ENCODE assay signal across 8 mouse cellular contexts in the genomic region with DNA sequence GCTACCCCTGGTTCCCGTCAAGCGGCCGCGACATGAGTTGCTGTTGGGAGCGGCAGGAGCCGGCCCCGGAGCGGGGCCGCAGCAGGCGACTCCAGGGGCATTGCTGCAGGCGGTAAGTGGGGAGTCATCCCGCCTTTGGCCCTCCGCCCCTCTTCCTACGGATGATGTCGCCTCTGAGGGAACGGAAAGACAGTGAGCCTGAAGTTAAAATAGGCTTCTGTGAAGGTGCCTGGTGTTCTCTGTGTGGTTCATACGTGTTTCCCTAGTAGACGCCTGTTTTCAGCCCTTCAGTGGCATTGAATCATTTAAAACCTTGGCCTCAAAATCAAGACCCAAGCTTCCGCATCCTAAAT. TPM values are rescaled to one million over a fixed set of nuclear protein-coding genes. Genes with fewer than 3 reads are reported as not detected.
A peak's percentile ranks its signal among the peaks of the same experiment; 100 is the strongest.
DNase-seq lines count a peak whose midpoint lies in the region; ATAC-seq and TF ChIP-seq lines count a peak whose summit lies in the region.

No protein-coding gene starts in this region.

- peak overlapping the region; percentile 91 for H3K4me3 ChIP-seq in heart, embryonic 15.5 days
- H3K4me3 ChIP-seq in ES-E14 (ENCODE audit: insufficient read depth in 1 of 2, low read depth in 1 of 2, low read length in 2 of 2, poor library complexity in 1 of 2, severe bottlenecking in 1 of 2): peak overlapping the region; percentile 95 to 99
- peak overlapping the region; percentile 98 for H3K4me3 ChIP-seq in forebrain, embryonic 16.5 days (replicated peaks; ENCODE audit: low read length)
- peak overlapping the region; percentile 89 for H3K4me3 ChIP-seq in liver, postnatal 0 days (ENCODE audit: low read depth, low read length)

- no peak for TF ChIP-seq EP300 in liver, postnatal 0 days (IDR thresholded peaks at IDR 0.05; ENCODE audit: low read depth)

- intact Hi-C loops in heart, postnatal 10 days (cut with DNase I): no loop called here

- in situ Hi-C loops in ES-E14 (cut with MboI; ENCODE audit: low sequenced_read_pairs in 2 of 2, unreplicated experiment in 2 of 2): no loop called here

- ATAC-seq in heart, embryonic 15.5 days (replicated peaks; ENCODE audit: insufficient number of reproducible peaks, insufficient read depth, low FRiP score, low read depth): no peak
- ATAC-seq in forebrain, embryonic 16.5 days: no peak; the same call in 1 of the 2 replicates
- ATAC-seq in liver, postnatal 0 days: no peak

- TF ChIP-seq CTCF in liver, postnatal 0 days (IDR thresholded peaks at IDR 0.05; ENCODE audit: low read depth): no peak

- no peak for DNase-seq in heart, postnatal 10 days
- DNase-seq in ES-E14 (ENCODE audit: low read depth, low spot score): no peak
- no peak for DNase-seq in liver, postnatal 0 days
- no peak for DNase-seq in left cerebral cortex, adult 11 months (ENCODE audit: low spot score)
- DNase-seq in layer of hippocampus, postnatal 10 days (ENCODE audit: low spot score in 2 of 2): no peak
- DNase-seq in urinary bladder, adult 2 months (ENCODE audit: low spot score): no peak

- H3K4me1 ChIP-seq in heart, embryonic 15.5 days (replicated peaks): peaks cover 24% of the 10 kb centered on the region
- H3K4me1 ChIP-seq in ES-E14 (ENCODE audit: control insufficient read depth in 2 of 2, insufficient read depth in 2 of 2, low read length in 2 of 2, poor library complexity in 1 of 2): peaks cover 7 to 10% of the 10 kb centered on the region in 2 experiments
- H3K4me1 ChIP-seq in forebrain, embryonic 16.5 days (replicated peaks; ENCODE audit: control insufficient read depth, insufficient read depth, low read length): peaks cover 18% of the 10 kb centered on the region
- H3K4me1 ChIP-seq in liver, postnatal 0 days (ENCODE audit: insufficient read depth): peaks cover 22% of the 10 kb centered on the region

- peaks cover 29% of the 10 kb centered on the region for H3K36me3 ChIP-seq in heart, embryonic 15.5 days
- H3K36me3 ChIP-seq in ES-E14 (ENCODE audit: control insufficient read depth, insufficient read depth, low read length, poor library complexity, severe bottlenecking): peaks cover 11% of the 10 kb centered on the region
- H3K36me3 ChIP-seq in forebrain, embryonic 16.5 days (ENCODE audit: control insufficient read depth, insufficient read depth): peaks cover 14% of the 10 kb centered on the region
- H3K36me3 ChIP-seq in liver, postnatal 0 days (replicated peaks; ENCODE audit: insufficient read depth, low read length): peaks cover 26% of the 10 kb centered on the region

- peak overlapping the region; percentile 85 for H3K27ac ChIP-seq in heart, embryonic 15.5 days
- H3K27ac ChIP-seq in ES-E14 (ENCODE audit: insufficient read depth, low read depth, low read length, poor library complexity, severe bottlenecking): peak overlapping the region; percentile 69
- peak overlapping the region; percentile 78 for H3K27ac ChIP-seq in forebrain, embryonic 16.5 days (ENCODE audit: low read length)
- H3K27ac ChIP-seq in liver, postnatal 0 days (ENCODE audit: low read depth): peak overlapping the region; percentile 72

- peak overlapping the region; percentile 99 for H3K9ac ChIP-seq in heart, embryonic 15.5 days
- H3K9ac ChIP-seq in ES-E14 (ENCODE audit: insufficient read depth, low read depth, low read length, poor library complexity, severe bottlenecking): peak overlapping the region; percentile 99
- H3K9ac ChIP-seq in forebrain, embryonic 16.5 days (replicated peaks; ENCODE audit: low read depth, low read length): peak overlapping the region; percentile 92
- H3K9ac ChIP-seq in liver, postnatal 0 days (replicated peaks): peak overlapping the region; percentile 84

- WGBS in heart, embryonic 15.5 days: under 1% methylated on average over 19 of the region's 19 CpGs
- WGBS in forebrain, embryonic 16.5 days: under 1% methylated on average over 19 of the region's 19 CpGs
- under 1% methylated on average over 19 of the region's 19 CpGs for whole genome bisulfite sequencing in liver, postnatal 0 days (ENCODE audit: insufficient replicate concordance)

- H3K4me2 ChIP-seq in heart, embryonic 15.5 days: peak overlapping the region; percentile 73
- H3K4me2 ChIP-seq in forebrain, embryonic 16.5 days (ENCODE audit: low read length): peak overlapping the region; percentile 89
- H3K4me2 ChIP-seq in liver, postnatal 0 days (ENCODE audit: low read depth, low read length): peak overlapping the region; percentile 74

- no peaks in the 10 kb centered on the region for H3K27me3 ChIP-seq in heart, embryonic 15.5 days
- H3K27me3 ChIP-seq in forebrain, embryonic 16.5 days (replicated peaks; ENCODE audit: control insufficient read depth, insufficient read depth, low read length): no peaks in the 10 kb centered on the region
- no peaks in the 10 kb centered on the region for H3K27me3 ChIP-seq in liver, postnatal 0 days (ENCODE audit: insufficient read depth, low read length)

- H3K9me3 ChIP-seq in heart, embryonic 15.5 days (replicated peaks): no peaks in the 10 kb centered on the region
- no peaks in the 10 kb centered on the region for H3K9me3 ChIP-seq in ES-E14 (ENCODE audit: control insufficient read depth, insufficient read depth, low read depth, low read length)
- no peaks in the 10 kb centered on the region for H3K9me3 ChIP-seq in forebrain, embryonic 16.5 days (ENCODE audit: control insufficient read depth, low read length)
- H3K9me3 ChIP-seq in liver, postnatal 0 days (ENCODE audit: low read length): no peaks in the 10 kb centered on the region

TF ChIP-seq in ES-E14, 5 proteins besides CTCF, POLR2A, EP300 and RAD21:
- TF ChIP-seq ZNF384 (IDR thresholded peaks at IDR 0.05; ENCODE audit: low read depth, low read length) (no peak), HCFC1 (IDR thresholded peaks at IDR 0.05; ENCODE audit: borderline replicate concordance, insufficient read depth, low read length) (no peak), ZC3H11A (IDR thresholded peaks at IDR 0.05; ENCODE audit: borderline replicate concordance, low read depth, low read length) (no peak), CHD2 (IDR thresholded peaks at IDR 0.05; ENCODE audit: low read depth, low read length) (no peak), MAFK (IDR thresholded peaks at IDR 0.05; ENCODE audit: insufficient read depth, low read depth, low read length) (no peak)

RNA-seq across cellular contexts. Expression of a gene that starts 0.3 kb away (rescaled TPM):
- 62.7 and 81.1 TPM in 2 replicates for polyA plus RNA-seq in heart, embryonic 15.5 days (2015; fragmentation: Nextera tagmentation; extraction: Ambion mirVana)
- total RNA-seq in heart, postnatal 10 days (2021): 10 to 100 TPM; 26.1 to 29.9 TPM
- total RNA-seq in ES-E14 (2012; rRNA removed): 136 and 147 TPM in 2 replicates
- polyA plus RNA-seq in forebrain, embryonic 16.5 days (2015; fragmentation: Nextera tagmentation; extraction: Ambion mirVana): 125 and 126 TPM in 2 replicates
- 37.7 and 39.9 TPM in 2 replicates for polyA plus RNA-seq in liver, postnatal 0 days (2015; fragmentation: Nextera tagmentation; extraction: Ambion mirVana)
- 10 to 100 TPM; 30.5 to 37.9 TPM for total RNA-seq in layer of hippocampus, postnatal 10 days (2021)
- polyA plus RNA-seq in urinary bladder, adult 2 months (2012; rRNA removed): 30.7 and 35.2 TPM in 2 replicates

RNA-seq across cellular contexts. Expression of a gene that starts 0.5 kb away (rescaled TPM):
- polyA plus RNA-seq in heart, embryonic 15.5 days (2015; fragmentation: Nextera tagmentation; extraction: Ambion mirVana): 43.2 and 48.7 TPM in 2 replicates
- total RNA-seq in heart, postnatal 10 days (2021): 10 to 100 TPM; 24.6 to 25.4 TPM
- total RNA-seq in ES-E14 (2012; rRNA removed): 22.3 and 33.3 TPM in 2 replicates
- 76.1 and 81.9 TPM in 2 replicates for polyA plus RNA-seq in forebrain, embryonic 16.5 days (2015; fragmentation: Nextera tagmentation; extraction: Ambion mirVana)
- polyA plus RNA-seq in liver, postnatal 0 days (2015; fragmentation: Nextera tagmentation; extraction: Ambion mirVana): 26.3 and 27.5 TPM in 2 replicates
- total RNA-seq in layer of hippocampus, postnatal 10 days (2021): 10 to 100 TPM; 54.9 to 57.8 TPM
- polyA plus RNA-seq in urinary bladder, adult 2 months (2012; rRNA removed): 24.7 and 34.3 TPM in 2 replicates

RNA-seq across cellular contexts. Expression of a gene that starts 51.7 kb away (rescaled TPM):
- polyA plus RNA-seq in heart, embryonic 15.5 days (2015; fragmentation: Nextera tagmentation; extraction: Ambion mirVana): 0.98 and 1.0 TPM in 2 replicates
- 1 to 10 TPM in 1 of 2 experiments, not detected in 1; 1.1 TPM for total RNA-seq in heart, postnatal 10 days (2021)
- 0.49 TPM in 1 of 2 replicates, not detected in the other for total RNA-seq in ES-E14 (2012; rRNA removed)
- 0.92 and 1.3 TPM in 2 replicates for polyA plus RNA-seq in forebrain, embryonic 16.5 days (2015; fragmentation: Nextera tagmentation; extraction: Ambion mirVana)
- not detected in 2 replicates for polyA plus RNA-seq in liver, postnatal 0 days (2015; fragmentation: Nextera tagmentation; extraction: Ambion mirVana)
- not detected for total RNA-seq in layer of hippocampus, postnatal 10 days (2021)
- 0.21 and 1.1 TPM in 2 replicates for polyA plus RNA-seq in urinary bladder, adult 2 months (2012; rRNA removed)

RNA-seq across cellular contexts. Expression of a gene that starts 51.8 kb away (rescaled TPM):
- polyA plus RNA-seq in heart, embryonic 15.5 days (2015; fragmentation: Nextera tagmentation; extraction: Ambion mirVana): 1,204 and 1,729 TPM in 2 replicates
- 1,000 to 10,000 TPM; 7,205 to 8,003 TPM for total RNA-seq in heart, postnatal 10 days (2021)
- 97.5 and 145 TPM in 2 replicates for total RNA-seq in ES-E14 (2012; rRNA removed)
- polyA plus RNA-seq in forebrain, embryonic 16.5 days (2015; fragmentation: Nextera tagmentation; extraction: Ambion mirVana): 106 and 143 TPM in 2 replicates
- 1.3 and 26.0 TPM in 2 replicates for polyA plus RNA-seq in liver, postnatal 0 days (2015; fragmentation: Nextera tagmentation; extraction: Ambion mirVana)
- total RNA-seq in layer of hippocampus, postnatal 10 days (2021): 100 to 1,000 TPM; 142 to 168 TPM
- 22.5 and 23.1 TPM in 2 replicates for polyA plus RNA-seq in urinary bladder, adult 2 months (2012; rRNA removed)
